28 mouse cellular contexts compared by ENCODE assay signal in the genomic region with DNA sequence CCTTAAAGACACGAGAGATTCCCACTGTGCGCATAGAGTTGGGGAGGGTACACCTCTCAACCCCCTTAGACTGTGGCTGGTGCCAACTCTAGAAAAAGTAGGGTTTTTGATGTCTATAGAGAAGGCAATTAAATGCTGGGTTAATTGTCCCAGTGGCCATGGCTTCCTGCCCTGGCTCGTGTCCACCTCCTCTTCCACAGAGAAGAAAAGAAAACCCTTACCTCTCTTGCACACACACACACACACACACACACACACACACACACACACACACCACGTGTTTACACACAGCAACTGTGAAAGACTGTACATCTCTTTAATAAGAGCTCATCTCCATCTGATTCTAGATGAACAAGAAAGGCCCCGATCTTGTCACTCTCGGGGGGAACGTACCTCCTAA. TPM values are rescaled to one million over a fixed set of nuclear protein-coding genes. Genes with fewer than 3 reads are reported as not detected.
"Had no signal": no experiment of that assay in that cellular context is flagged by ENCODE, and none has a peak within 500 bp of the region (broad histone marks: within the 10 kb centered on the region; RNA-seq: fewer than 3 reads in every experiment).

No protein-coding gene starts in this region.

- H3K9ac ChIP-seq: embryonic facial prominence, embryonic 12.5 days; embryonic facial prominence, embryonic 13.5 days; embryonic facial prominence, embryonic 15.5 days; forebrain, embryonic 12.5 days; forebrain, embryonic 13.5 days; forebrain, embryonic 15.5 days; forebrain, postnatal 0 days had no signal

- H3K4me2 ChIP-seq: embryonic facial prominence, embryonic 12.5 days; embryonic facial prominence, embryonic 13.5 days; embryonic facial prominence, embryonic 15.5 days; forebrain, embryonic 12.5 days; forebrain, embryonic 13.5 days; forebrain, embryonic 15.5 days; heart, embryonic 11.5 days had no signal

- H3K27me3 ChIP-seq: embryonic facial prominence, embryonic 12.5 days; embryonic facial prominence, embryonic 13.5 days; embryonic facial prominence, embryonic 15.5 days had no signal

- H3K27ac ChIP-seq: embryonic facial prominence, embryonic 10.5 days; embryonic facial prominence, embryonic 12.5 days; embryonic facial prominence, embryonic 13.5 days; embryonic facial prominence, embryonic 15.5 days; forebrain, embryonic 10.5 days; forebrain, embryonic 12.5 days; forebrain, embryonic 13.5 days; forebrain, embryonic 15.5 days; gastrocnemius, adult 2 months; heart, adult 2 months; heart, embryonic 10.5 days had no signal

- H3K9me3 ChIP-seq: embryonic facial prominence, embryonic 10.5 days; embryonic facial prominence, embryonic 12.5 days; embryonic facial prominence, embryonic 13.5 days; embryonic facial prominence, embryonic 15.5 days; forebrain, embryonic 10.5 days; forebrain, embryonic 12.5 days; forebrain, embryonic 13.5 days; forebrain, embryonic 15.5 days; heart, embryonic 10.5 days had no signal

- H3K36me3 ChIP-seq: embryonic facial prominence, embryonic 10.5 days; embryonic facial prominence, embryonic 12.5 days; embryonic facial prominence, embryonic 13.5 days; embryonic facial prominence, embryonic 15.5 days; forebrain, embryonic 10.5 days; forebrain, embryonic 12.5 days; forebrain, embryonic 15.5 days; heart, embryonic 10.5 days had no signal

- H3K4me1 ChIP-seq: embryonic facial prominence, embryonic 12.5 days; embryonic facial prominence, embryonic 13.5 days; embryonic facial prominence, embryonic 15.5 days had no signal

- H3K4me3 ChIP-seq: embryonic facial prominence, embryonic 10.5 days; embryonic facial prominence, embryonic 12.5 days; embryonic facial prominence, embryonic 13.5 days; embryonic facial prominence, embryonic 15.5 days; erythroblast, embryonic 14.5 days; forebrain, embryonic 10.5 days; forebrain, embryonic 12.5 days; forebrain, embryonic 13.5 days; forebrain, embryonic 15.5 days; gastrocnemius, adult 2 months; heart, adult 2 months; heart, embryonic 10.5 days had no signal

- ATAC-seq: forebrain, embryonic 13.5 days; forebrain, embryonic 14.5 days; forebrain, embryonic 15.5 days; forebrain, embryonic 16.5 days; forebrain, postnatal 0 days had no signal

- DNase-seq: cerebellum, adult 2 months; cerebellum, adult 9-10 months; cerebellum, adult 9-11 months; cerebellum, postnatal 36 days; embryo, embryonic 11 days; forebrain, postnatal 0 days; gastrocnemius, adult 2 months; gastrocnemius, postnatal 10 days; gastrocnemius, postnatal 14 days; gastrocnemius, postnatal 36 days; heart, adult 11 months; heart, adult 18-20 months; heart, adult 2 months had no signal

RNA-seq across cellular contexts. Expression of a gene that starts 46.1 kb away (rescaled TPM):
- total RNA-seq: common myeloid progenitor, adult 5-6 weeks; granulocyte monocyte progenitor cell, adult 5-6 weeks had no signal
- polyA plus RNA-seq: erythroblast, embryonic 14.5 days had no signal
